Mouse (Mus musculus) spleen, adult 2 months (tissue): ENCODE measurements around the gene Fndc1.

ENCODE experiments used
- CTCF ChIP-seq: fragments of 200-500 bp; IDR thresholded peaks from 2 replicates; pipeline ENCODE4 v1.5.1; 2011; ENCODE audit warnings: mild to moderate bottlenecking, inconsistent platforms; ENCODE audit not compliant: insufficient read depth, insufficient read length, insufficient replicate concordance; ENCODE audit errors: extremely low read depth
- POLR2A ChIP-seq: fragments of 200-500 bp; IDR thresholded peaks from 2 replicates; pipeline ENCODE4 v1.6.1; 2011; ENCODE audit warnings: low read depth, low read length, inconsistent platforms

DNA sequence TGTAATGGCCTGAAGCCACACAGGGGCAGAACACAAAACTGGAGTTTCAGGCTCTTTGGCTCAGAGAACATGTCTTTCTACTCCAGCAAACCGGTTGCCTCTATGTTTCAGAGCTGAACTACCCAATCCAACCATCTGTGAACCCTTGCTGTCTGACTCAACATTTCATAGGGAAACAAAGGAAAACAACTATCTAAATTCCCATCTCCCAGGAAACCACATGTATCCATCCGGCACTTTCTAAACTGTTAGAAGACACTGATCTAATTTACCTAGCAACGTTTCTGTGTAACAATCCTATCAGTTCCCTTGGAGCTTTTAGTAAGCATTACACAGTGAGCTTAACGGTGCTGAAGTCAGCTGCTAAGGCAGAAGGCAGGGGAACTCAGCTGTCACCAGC is 67.3 kb downstream of the Fndc1 start:
- no peak for TF ChIP-seq POLR2A
- TF ChIP-seq CTCF = no peak
